Mouse (Mus musculus): ENCODE results near the gene Itih2.

DNA sequence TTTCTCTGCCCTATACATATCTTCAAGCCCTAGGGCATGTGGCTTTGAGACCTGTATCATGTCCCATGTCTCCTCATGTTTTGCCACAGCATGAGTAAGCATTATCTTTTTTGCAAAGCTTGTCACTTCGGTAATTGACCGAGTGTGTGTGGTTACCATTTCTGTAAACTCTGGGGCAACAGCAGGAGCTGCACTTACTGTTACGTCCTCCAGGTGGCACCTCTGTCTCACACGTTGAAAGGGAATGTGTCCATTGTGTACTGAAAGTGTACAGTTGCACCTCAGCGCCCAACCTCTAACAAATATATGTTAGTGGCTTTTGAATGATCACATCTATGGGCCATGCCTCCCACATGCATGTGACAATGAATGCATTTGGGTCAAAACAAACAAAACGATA, 30.0 kb downstream of the Itih2 start:
- TF ChIP-seq CTCF (IDR thresholded peaks at IDR 0.05; ENCODE audit: extremely low read depth, insufficient read length, insufficient replicate concordance, low read depth, low read length), result peak; percentile 57; the same call in 1 of the 2 replicates
- TF ChIP-seq POLR2A (IDR thresholded peaks at IDR 0.05; ENCODE audit: low read depth, low read length), result no peak
